Mouse (Mus musculus): Measurements from ENCODE around the gene Zfp446. TPM values are rescaled to one million over a fixed set of nuclear protein-coding genes. Genes with fewer than 3 reads are reported as not detected.

Zfp446 gene
- total RNA-seq, 2 experiments from 2014 or later = 1.7 to 2.5 TPM

DNA sequence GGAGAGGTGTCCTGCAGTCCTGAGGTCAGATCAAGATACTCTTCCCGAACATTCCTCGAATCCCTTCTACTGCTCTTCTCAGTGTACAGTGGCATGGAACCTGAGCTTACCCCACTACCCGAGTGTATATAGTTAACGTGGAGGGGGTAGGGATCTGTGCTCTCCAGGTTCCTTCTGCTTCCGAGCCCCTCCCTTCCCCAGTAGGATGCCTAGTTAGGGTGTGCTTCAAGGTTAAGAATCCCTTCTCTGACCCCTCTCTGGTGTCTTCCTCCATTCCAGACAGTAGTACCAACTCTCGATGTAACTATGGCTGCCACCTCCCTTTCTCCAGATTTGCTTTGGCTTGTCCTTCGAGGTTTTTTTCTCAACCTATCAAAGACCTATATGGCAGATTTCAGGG is 2.6 kb downstream of the Zfp446 start:
- intact Hi-C loops (cut with DNase I) = no loop called here
- no peak for DNase-seq

DNA sequence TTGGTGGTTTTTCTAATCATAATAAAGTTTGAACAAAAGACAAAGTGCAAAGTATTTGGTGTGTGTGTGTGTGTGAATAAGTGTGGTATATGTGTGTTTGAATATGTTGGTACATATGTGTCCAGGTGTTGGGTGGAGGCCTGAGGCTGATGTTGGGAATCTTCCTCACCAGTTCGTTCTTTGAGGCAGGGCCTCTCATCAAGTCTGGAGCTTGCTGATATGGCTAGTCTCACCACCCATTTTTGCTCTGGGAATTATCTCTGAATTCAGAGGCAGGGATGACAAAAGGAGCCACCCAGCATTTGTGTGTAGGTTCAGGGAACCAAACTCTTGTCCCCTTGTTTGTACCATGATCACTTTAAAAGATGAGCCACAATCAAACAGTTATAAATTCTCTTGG is 8.1 kb downstream of the Zfp446 start:
- DNase-seq = no peak
- intact Hi-C loops (cut with DNase I) = no loop called here

DNA sequence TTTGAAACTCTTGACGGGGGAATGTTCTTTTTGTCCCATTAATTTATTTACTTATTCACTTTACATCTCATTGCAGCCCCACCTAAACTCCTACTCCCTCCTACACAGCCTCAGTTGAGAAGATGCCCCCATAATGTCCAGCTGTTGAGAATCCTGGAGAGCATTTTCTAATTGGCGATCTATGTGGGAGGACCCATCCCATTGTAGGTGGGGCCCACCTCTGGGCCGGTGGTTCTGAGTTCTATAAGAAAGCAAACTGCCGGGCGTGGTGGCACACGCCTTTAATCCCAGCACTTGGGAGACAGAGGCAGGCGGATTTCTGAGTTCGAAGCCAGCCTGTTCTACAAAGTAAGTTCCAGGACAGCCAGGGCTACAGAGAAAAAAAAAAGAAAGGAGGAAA is 9.3 kb downstream of the Zfp446 start:
- intact Hi-C loops (cut with DNase I) = no loop called here

DNA sequence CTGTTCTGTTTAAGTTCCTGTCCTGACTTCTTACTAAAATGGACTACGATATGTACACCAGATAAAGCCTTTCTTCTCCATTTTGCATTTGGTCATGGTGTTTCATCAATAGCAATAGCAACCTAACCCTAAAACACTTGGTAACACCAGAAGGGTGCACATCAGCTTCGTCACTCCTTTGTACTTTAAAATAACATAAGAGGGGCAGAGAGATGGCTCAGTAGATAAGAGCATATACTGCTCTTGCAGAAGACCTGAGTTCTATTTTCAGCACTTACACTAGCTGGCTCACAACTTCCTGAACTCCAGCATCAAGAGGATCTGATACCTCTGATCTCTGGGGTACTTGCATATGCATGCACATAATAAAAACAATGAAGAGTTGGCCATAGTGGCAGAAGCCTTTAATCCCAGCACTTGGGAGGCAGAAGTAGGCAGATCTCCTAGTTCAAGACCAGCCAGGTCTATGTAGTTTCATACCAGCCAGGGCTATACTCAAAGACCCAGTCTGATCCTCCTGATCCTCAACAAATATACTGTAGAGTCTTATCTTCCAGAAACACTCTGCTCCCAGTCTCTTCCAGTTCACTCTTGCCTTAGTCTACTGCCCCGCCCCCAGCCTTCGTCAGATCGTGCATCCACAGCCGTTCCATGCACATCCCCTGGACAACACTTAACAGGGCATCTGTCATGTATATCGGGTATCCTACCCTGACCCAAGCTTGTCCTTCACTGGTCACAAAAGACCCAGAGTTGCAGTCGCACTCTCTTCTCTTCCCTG is 10.0 kb downstream of the Zfp446 start:
- DNase-seq = no peak
- intact Hi-C loops (cut with DNase I) = no loop called here

More for the DNA sequence above, 9.3 kb downstream of the Zfp446 start:
- no peak for DNase-seq

DNA sequence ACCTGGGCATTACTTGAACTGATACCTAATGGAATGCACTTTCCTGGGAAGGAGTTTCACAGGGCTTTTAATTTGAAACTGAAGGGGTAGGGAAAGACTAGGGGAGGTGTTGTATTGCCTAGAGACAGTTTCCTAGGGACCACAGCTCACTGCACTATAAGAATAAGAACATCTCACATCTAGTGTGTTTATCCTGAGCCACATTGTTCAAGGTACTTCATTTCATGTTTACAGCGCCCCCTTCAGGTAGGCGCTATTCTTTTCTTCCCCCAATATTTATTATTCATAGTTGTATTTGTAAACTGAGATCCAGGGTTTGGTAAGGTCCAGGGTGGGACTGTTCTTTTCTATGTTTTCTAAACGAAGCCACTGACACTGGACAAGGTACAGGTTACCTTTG is 14.6 kb downstream of the Zfp446 start:
- intact Hi-C loops (cut with DNase I) = no loop called here
- DNase-seq = no peak

DNA sequence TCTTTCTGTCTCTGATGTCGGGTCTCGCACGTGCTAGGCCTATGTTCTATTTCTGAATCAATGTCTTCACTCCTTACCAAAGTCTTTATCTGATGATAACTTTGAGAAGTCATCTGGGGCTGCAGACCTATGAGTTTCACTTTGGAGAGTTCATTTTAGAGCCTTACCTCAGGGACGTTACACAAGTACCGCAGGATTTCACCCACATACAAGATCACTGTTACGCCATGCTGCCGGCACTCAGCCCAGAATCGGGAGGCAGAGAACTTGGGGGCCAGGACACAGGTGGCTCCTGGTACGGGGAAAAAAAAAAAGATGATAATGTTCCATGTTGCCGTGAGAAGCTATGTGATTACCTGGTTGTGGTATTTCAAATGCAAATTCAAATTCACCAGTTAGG is 15.5 kb downstream of the Zfp446 start:
- intact Hi-C loops (cut with DNase I) = no loop called here
- DNase-seq = no peak

DNA sequence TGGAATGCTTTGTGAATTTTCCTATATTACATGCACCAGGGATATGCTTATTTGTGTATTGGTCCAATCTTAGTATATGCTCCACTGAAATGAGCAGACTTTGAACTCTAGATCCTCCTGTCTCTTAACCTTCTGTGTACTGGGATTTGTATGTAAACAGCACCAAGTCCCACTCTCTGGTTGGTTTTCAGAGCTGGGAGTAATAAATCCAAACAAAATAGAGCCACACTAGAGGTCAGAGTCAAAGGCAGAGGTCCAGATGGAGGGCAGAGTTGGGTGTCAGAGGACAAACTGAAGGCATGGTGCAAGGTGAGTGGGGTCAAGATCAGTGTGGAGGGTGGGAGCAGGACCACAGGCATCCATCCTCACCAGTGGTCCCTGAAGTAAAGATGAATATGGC is 18.2 kb downstream of the Zfp446 start:
- intact Hi-C loops (cut with DNase I) = no loop called here

DNA sequence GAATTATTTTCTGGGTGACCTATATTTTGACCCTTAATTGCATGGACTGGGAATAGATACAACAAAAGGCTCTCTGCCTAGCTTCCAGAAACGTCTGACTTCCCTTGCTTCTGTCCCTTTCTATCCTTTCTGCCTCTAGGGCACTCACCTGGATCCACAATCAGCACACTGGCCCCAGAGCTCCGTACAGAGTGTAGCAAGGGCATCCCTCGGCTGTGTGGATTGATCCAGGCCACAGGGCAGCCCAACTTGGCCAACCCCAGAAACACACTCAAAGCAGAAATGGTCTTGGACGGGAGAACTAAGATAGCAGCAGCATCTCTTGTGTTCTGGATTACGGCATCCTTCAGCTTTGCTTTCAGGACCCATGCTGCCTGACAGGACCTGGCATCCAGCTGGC is 19.6 kb downstream of the Zfp446 start:
- intact Hi-C loops (cut with DNase I) = no loop called here
- DNase-seq = no peak

More for the DNA sequence above, 18.2 kb downstream of the Zfp446 start:
- no peak for DNase-seq

DNA sequence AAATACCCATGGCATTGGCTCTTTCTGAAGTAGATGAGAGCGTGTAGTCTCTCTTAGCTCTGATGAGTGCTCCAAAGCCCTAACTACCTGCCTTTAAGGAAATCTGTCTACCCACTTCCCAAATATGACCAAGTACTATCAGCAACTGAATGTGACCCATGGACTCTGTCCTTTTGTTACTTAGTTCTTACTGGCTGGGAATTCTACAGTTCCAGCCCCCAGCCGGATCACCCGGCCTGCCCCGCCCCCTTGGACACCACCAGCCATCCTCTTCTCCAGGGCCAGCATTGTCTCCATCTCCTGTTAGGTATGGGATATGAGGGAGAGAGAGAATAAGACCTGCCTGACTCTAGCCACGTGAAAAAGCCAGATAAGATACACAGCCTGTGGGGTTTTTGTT is 20.4 kb downstream of the Zfp446 start, which contains the start of gene Slc27a5:
Slc27a5 (minus strand) TSS at position 140 of the 400 bp plus-strand sequence.
- intact Hi-C loops (cut with DNase I) = no loop called here
- no peak for DNase-seq

DNA sequence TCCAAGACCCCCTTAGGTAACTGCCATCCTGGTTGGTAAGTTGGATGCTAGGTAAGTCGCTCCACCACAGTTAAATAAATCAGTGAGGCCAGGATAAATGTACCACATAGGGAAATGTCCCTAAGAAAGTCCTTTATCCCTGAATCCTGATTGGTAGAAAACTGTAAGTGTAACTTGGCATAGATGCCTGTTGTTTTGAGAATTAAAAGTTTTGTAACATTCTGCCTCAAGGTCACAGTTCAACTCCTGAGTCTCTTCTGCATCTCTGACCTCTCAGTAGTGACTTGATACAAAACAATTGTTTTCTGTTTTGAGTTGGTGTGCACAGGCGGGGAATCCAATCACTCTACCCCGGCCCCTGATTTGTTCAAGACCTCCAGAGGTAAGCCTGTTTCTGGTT is 21.2 kb downstream of the Zfp446 start, which contains the start of gene Trim28:
Trim28 (plus strand) TSS at position 264 of the 400 bp plus-strand sequence.
- intact Hi-C loops (cut with DNase I) = no loop called here
- DNase-seq = no peak

DNA sequence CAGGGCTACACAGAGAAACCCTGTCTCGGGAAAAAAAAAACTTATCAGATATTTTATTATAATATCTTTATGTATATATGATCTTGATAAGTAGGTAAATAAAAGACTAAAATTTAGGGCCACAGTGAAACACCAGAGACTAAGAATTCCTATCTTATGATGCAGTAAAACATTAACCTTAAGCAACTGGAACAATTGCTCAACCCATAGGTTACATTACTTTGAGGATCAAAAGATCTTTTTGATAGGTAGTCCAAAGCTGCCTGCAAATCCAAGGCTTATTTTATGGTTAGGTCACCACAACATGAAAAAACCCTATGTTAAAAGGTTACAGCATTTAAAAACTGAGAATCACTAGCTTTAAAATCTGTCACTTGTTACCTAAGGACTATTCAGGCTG is 23.9 kb downstream of the Zfp446 start:
- intact Hi-C loops (cut with DNase I) = no loop called here
- no peak for DNase-seq

DNA sequence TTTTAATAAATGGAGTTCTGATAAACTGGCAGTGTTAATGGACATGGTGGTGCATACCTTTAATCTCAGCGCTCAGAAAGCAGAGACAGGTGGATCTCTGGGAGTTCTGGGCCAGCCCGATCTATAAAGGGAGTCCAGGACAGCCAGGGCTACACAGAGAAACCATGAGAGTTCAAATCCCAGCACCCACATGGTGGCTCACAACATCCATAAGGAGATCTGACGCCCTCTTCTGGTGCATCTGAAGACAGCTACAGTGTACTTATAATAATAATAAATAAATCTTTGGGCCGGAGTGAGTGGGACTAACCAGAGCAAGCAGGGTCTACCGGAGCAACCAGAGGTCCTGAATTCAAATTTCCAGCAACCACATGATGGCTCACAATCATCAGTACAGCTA is 25.7 kb downstream of the Zfp446 start:
- DNase-seq = no peak

DNA sequence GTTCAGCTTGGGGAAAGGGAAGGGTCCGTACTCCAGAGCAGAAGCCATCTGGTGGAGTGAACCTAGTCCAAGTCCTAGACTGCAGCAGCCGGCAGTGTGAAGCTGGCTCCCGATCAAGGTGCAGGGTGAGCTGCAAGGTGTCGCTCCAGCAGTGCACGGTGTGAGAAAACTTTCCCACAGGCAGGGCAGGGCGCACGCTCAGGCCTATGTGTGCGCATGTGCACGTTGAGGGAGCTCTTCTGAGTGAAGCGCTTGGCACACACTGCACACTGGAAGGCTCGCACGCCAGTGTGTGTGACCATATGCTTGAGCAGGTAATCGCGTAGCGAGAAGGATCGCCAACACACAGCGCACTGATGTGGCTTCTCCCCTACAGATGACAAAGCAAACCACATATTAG is 28.4 kb downstream of the Zfp446 start:
- DNase-seq = no peak
- intact Hi-C loops (cut with DNase I) = loop anchor here (5.0 kb wide), 1 partner anchor 99 kb away; no protein-coding TSS in a partner anchor

More for the DNA sequence above, 25.7 kb downstream of the Zfp446 start:
- intact Hi-C loops (cut with DNase I) = no loop called here

DNA sequence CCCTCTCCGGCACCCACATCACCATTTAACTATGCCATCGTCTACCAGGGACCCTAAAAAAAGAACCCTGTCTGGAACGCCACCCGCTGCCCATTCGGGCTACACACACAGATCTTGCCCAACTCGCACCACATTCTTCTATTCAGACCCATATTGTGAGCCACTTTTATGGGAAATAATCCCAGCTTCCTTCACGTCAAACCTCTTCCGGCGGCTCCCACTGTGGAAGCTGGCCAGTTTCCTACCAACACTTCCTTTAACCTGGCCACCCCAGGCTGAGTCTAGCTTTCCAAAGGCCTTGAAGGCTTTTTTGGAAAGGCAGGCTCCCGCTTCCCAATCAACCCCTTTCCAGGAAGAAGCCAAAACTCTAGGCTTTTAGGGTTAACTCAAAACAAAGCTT is 28.9 kb downstream of the Zfp446 start:
- intact Hi-C loops (cut with DNase I) = loop anchor here (5.0 kb wide), 1 partner anchor 99 kb away; no protein-coding TSS in a partner anchor
- DNase-seq = no peak

DNA sequence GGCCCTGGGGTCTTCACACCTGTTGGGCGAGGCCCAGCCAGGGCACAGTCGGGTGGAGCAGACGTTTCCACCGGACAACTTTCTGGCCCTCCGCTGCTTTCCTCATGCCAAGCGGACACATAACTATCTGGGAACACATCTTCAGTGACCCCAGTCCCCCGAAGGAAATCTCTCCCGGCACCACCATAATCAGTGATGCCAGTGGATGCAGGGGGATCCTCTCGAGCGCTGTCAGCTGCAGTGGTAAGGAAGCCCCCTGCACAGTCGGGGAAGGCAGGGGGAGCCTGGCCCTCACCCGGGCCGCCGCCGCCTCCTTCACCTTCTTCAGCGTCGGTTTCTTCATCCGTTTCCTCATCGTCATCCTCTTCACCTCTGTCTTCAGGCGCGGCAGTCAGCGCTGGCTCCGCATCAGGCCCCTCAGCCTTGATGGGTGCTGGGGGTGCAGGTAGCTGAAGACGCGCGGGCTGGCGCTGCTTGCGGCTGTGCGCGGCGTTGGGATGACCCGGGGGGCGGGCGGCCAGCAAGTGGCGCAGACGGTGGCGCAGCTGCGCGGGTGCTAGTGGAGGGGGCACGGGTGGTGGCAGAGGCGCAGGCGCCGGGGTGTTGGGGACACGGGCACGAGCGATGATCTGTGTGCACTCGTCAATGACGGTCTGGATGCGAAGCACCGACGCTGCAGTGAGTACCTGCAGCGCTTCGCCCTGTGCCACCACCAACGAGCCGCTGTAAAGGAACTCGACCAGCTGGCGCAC is 29.9 kb downstream of the Zfp446 start:
- no peak for DNase-seq
- intact Hi-C loops (cut with DNase I) = loop anchor here (2.0 to 5.0 kb wide), 3 partner anchors 29 to 100 kb away; no protein-coding TSS in a partner anchor

DNA sequence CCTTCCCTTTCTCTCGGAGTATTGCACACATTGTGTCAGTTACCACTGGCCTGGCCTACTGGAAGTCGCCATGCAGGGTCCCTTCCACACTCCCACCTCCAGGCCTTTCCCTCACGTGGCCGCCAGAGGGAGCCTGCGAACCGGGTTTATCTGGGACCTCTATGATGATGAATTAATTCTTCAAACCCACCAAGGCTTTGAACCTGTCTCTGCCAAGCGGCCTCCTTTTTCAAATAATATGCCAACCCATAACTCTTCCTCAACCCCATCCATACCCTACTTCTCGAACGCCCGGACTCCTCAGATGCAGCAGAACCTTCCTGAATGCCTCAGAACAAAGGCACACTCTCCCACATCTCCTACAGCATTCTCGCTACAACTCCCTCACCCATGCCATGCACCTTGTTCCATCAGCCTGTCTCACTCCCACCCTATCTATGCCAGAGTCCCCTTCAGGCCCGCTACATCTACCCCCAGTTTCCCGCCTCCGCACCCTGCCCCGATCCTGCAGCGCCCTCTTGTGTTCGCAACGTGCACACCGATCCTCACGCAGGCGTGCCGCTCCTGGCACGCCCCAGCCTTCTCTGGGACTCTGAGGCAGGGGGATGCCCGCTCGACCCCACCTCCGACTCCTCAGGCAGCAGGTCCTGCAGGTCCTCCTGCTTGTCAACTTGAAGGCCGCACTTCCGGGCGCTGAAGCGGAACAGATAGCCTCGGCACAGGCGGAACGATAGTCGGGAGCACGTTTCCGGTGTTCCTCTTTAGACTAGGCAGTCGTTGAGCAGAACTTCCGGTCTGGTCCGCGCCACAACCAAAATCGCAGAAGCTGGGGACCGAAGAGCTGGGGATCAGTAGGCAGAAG is 31.7 kb downstream of the Zfp446 start:
- intact Hi-C loops (cut with DNase I) = loop anchor here (2.0 to 5.0 kb wide), 3 partner anchors 31 to 102 kb away; no protein-coding TSS in a partner anchor
- peak; percentile 86 to 95 for DNase-seq

DNA sequence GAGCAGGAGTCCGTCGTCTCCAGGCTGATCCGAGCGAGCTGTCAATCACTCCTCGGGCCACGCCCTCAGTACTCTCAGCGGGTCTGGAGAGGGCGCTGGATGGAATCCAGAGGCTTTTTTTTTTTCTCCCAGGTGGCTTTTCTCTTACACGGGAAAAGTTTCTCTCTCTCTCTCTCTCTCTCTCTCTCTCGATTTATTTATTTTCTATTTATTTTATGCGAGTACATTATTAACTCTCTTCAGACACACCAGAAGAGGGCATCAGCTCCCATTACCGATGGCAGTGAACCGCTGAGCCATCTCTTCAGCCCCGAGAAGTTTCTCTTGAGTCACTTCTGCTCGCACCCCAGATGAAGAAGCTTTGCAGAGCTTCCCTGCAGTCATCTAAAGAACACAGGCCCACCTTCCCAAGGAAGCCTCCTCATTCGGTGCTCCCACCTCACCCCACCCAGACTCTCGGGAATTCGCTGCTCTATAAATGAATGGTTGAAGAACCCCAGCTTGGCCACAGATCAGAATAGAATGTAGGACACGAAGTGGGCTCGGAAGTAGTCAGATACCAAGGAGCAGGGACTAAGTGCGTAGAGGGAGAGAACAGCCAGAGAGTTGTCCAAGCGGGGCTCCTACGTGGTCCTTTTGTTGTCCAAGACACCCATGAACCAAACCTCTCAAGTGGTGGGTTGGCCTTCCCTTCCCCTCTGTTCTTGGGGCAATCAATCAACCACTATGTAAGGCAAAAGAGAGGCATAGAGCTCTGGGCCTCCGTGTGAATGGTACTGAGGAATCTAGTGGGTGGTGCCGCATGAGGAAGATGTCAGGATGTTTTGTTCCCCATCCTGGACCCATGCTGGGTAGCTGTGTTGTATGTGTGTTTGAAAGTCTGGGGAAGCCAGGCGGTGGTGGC is 32.6 kb downstream of the Zfp446 start, which contains the start of gene Zbtb45:
Zbtb45 (minus strand) TSS at position 30 of the 904 bp plus-strand sequence.
- intact Hi-C loops (cut with DNase I) = no loop called here
- DNase-seq = no peak

DNA sequence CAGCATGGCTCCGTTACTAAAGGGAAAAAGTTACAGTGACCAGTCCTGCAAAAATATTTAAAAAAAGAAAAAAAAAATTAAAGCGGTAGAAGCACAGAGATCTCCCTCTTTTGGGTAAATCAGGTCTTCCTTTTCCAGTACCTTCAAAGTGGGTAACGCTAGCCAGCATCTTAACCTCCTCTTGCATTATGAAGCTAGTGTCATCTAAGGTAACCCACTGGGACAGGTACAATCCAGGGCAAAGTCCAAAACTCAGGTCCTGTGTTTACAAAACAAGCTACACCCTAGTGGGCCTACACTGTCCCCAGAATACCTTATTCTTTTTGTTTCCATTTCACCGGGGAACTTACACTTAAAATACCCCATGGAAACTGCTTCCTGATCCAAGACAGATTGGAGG is 36.0 kb downstream of the Zfp446 start:
- intact Hi-C loops (cut with DNase I) = no loop called here
- DNase-seq = no peak

DNA sequence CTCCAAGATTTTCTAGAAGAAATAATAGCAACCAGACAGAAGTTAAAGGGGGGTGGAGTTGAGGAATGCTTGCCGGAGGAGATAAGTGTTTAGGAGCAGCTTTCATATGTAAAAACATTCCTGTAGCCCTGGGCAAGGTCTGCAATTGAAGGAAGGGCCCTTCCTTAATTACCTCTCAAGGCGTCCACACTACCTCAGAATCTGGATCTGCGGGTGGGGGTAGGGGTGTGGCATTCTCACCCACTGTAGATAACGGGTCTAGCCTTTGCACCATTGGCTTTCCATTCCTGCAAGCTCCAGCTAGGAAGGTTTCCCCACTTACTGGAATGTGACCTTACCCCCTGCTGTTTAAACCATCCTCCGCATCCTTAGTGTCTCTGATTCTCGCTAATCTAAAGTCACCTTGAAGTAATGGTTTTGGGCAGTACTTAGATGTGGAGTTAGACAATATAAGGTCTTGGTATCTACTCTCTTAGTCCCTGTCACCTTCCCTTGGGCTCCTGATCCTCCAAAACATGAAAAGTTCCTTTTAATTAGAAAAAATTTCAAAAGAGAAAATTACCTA is 36.7 kb downstream of the Zfp446 start:
- no peak for DNase-seq
- intact Hi-C loops (cut with DNase I) = no loop called here

Measured in gastrocnemius, postnatal 36 days (tissue).